Mouse (Mus musculus) stomach, embryonic 15.5 days (tissue): ENCODE data around the gene Zdhhc14. TPM values are rescaled to one million over a fixed set of nuclear protein-coding genes. Genes with fewer than 3 reads are reported as not detected.
A peak's percentile ranks its signal among the peaks of the same experiment; 100 is the strongest.

Source experiments
- ATAC-seq: fragments of 200-750 bp; cut with Nextera tagmentation; 2 replicates; pipeline ENCODE4 v1.8.0; 2017; ENCODE audit warnings: low read depth, moderate number of reproducible peaks, moderate TSS enrichment; ENCODE audit not compliant: insufficient read depth, low FRiP score
- H3K27ac ChIP-seq: fragments of 300-500 bp; sonication (generic); 2 replicates; pipeline ENCODE4 v1.5.1; 2015; ENCODE audit warnings: mild to moderate bottlenecking, inconsistent platforms
- H3K27me3 ChIP-seq: fragments of 300-500 bp; sonication (generic); replicated peaks from 2 replicates; pipeline ENCODE4 v1.6.1; 2015; ENCODE audit warnings: inconsistent platforms
- H3K36me3 ChIP-seq: fragments of 300-500 bp; sonication (generic); 2 replicates; pipeline ENCODE4 v1.6.1; 2015; ENCODE audit warnings: inconsistent platforms
- H3K4me1 ChIP-seq: fragments of 300-500 bp; sonication (generic); 2 replicates; pipeline ENCODE4 v1.6.1; 2015; ENCODE audit warnings: inconsistent platforms
- H3K4me2 ChIP-seq: fragments of 300-500 bp; sonication (generic); 2 replicates; pipeline ENCODE4 v1.6.1; 2015; ENCODE audit warnings: mild to moderate bottlenecking, inconsistent platforms
- H3K4me3 ChIP-seq: fragments of 300-500 bp; sonication (generic); replicated peaks from 2 replicates; pipeline ENCODE4 v1.5.1; 2015; ENCODE audit warnings: inconsistent platforms
- H3K9ac ChIP-seq: fragments of 300-500 bp; sonication (generic); 2 replicates; pipeline ENCODE4 v1.6.1; 2015; ENCODE audit warnings: inconsistent platforms
- H3K9me3 ChIP-seq: fragments of 300-500 bp; sonication (generic); 2 replicates; pipeline ENCODE4 v1.6.1; 2016; ENCODE audit warnings: inconsistent platforms
- WGBS: fragments of 180-500 bp; shearing (Covaris S2); methylation state at CpG from one replicate; pipeline ENCODE4 v1.1.7; 2015; 5-methylcytosine and 5-hydroxymethylcytosine counted together
- polyA plus RNA-seq: library from polyadenylated mRNA; unstranded; fragments of >200 nt; fragmentation: Nextera tagmentation; extraction: Ambion mirVana; gene quantifications from 2 replicates; pipeline ENCODE4 v1.2.1, GENCODE M21; 2015

Zdhhc14 gene
- 3.5 and 4.2 TPM in 2 replicates for polyA plus RNA-seq

DNA sequence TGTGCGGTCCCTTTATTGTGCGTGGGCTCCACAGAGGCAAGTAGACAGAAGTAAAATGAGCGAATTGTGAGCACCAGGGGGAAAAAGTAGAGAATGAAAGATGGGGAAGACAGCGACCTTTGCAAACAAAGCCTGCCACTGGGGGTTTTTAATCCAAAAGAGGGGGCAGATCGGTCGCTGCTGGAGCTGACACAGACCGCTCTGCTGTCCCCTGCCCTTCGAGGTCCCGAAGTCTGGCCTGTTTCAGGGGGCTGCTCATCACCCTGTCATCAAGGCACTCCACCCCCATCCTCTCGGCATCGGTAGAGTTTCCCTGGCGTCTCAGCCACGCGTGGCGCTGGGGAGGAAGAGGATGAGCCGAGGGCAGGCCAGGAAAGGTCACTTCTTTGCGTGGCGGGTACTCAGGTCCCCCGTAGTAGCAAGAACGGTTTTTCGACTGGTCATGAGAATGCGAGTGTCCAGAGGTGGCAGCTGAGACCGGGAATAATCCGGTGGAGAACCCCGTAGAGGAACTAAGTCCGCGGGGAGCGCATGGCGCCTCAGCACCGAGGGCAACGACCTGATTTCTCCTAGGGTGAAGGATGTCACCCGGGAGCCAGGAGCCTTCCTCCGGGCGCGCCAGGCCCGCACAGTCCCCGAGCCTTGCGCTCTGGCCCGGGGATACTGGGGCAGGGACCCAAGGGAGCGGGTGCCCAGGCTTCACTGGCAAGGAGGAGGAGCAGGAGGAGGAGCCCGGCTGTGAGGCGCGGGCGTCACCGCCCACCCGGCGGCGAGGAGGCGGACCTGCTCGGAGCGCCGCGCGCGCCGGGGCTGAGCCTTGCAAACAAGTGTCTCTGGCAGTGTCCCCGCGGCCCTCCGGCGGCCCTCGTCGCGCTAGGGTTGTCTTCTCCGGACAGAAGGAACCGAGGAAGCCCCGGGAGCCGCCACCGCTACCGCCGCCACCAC, at the start of gene Zdhhc14:
Gene Zdhhc14, plus strand, starts transcription at position 757 of the 945 bp plus-strand sequence.
- Histone ChIP-seq H3K9me3 (no peaks in the 10 kb centered on the region), H3K27me3 (peaks cover 7% of the 10 kb centered on the region; the same call in 1 of the 2 replicates), H3K27ac (peak within 1 kb of the TSS; percentile 93), H3K4me1 (peaks cover 15% of the 10 kb centered on the region), H3K36me3 (no peaks in the 10 kb centered on the region), H3K4me2 (peak within 1 kb of the TSS; percentile 100), H3K9ac (peak within 1 kb of the TSS; percentile 82), H3K4me3 (peak within 1 kb of the TSS; percentile 81)
- peak; percentile 96 for ATAC-seq
- WGBS = under 1% methylated on average over 69 of the region's 70 CpGs

- Histone ChIP-seq H3K9ac (no peak overlapping the region), H3K4me1 (peaks cover 8% of the 10 kb centered on the region), H3K9me3 (no peaks in the 10 kb centered on the region), H3K27ac (no peak overlapping the region), H3K4me2 (no peak overlapping the region), H3K4me3 (no peak overlapping the region), H3K36me3 (no peaks in the 10 kb centered on the region), H3K27me3 (no peaks in the 10 kb centered on the region)
- WGBS = 33% methylated on average over 3 of the region's 3 CpGs
- ATAC-seq = no peak
Measured at GRCm38 (mm10) chr17:5443260-5443659, 49.1 kb upstream of the Zdhhc14 start.

DNA sequence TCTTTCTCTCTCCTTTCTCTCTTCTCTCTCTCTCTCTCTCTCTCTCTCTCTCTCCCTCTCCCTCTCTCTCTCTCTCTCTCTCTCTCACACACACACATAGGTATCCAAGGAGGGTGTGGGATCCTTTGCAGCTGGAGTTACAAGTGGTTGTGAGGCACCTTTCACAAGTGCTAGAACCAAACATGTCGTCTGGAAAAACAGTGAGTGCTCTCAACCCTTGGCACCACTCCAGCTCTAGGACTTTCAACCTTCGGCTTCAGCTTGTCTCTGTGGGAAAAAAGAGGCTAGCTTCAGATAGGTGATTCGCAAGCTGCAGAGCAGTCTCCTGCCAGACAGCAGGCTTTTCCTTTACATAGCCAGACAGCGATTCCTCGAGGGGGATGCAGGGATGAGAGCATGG, 48.6 kb upstream of the Zdhhc14 start:
- H3K4me3 ChIP-seq = no peak overlapping the region
- no peak overlapping the region for H3K4me2 ChIP-seq
- 42% methylated on average over 5 of the region's 5 CpGs for WGBS
- H3K4me1 ChIP-seq = peaks cover 8% of the 10 kb centered on the region
- no peaks in the 10 kb centered on the region for H3K27me3 ChIP-seq
- H3K9ac ChIP-seq = no peak overlapping the region
- no peaks in the 10 kb centered on the region for H3K36me3 ChIP-seq
- no peak overlapping the region for H3K27ac ChIP-seq
- no peak for ATAC-seq
- H3K9me3 ChIP-seq = no peaks in the 10 kb centered on the region

- Histone ChIP-seq H3K4me2 (no peak overlapping the region), H3K4me3 (no peak overlapping the region), H3K9me3 (no peaks in the 10 kb centered on the region), H3K4me1 (no peaks in the 10 kb centered on the region), H3K27ac (no peak overlapping the region), H3K27me3 (no peaks in the 10 kb centered on the region), H3K9ac (no peak overlapping the region), H3K36me3 (no peaks in the 10 kb centered on the region)
- 71% methylated on average over 4 of the region's 4 CpGs for WGBS
- ATAC-seq = no peak
Measured at GRCm38 (mm10) chr17:5453657-5454056, 38.7 kb upstream of the Zdhhc14 start.

DNA sequence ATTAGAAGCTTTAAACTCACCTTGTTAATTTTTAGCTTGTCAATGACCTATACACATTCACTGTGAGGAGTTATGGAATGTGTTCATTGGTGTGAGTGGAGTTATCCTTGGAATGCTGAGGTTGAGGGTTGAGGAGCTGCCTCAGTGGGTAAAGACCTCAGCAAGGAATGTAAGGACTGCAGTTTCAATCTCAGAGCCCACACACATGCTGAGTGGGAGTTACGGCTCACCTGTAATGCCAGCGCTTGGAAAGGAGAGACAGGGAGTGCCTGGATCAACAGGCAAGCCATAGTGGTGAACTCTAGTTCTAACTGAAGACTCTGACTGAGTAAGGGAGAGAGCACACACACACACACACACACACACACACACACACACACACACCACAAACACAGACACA, 28.4 kb upstream of the Zdhhc14 start:
- no peak overlapping the region for H3K4me2 ChIP-seq
- no peak for ATAC-seq
- 79% methylated on average over 2 of the region's 2 CpGs for WGBS

GRCm38 (mm10) chr17:5466736-5467135, 25.6 kb upstream of the Zdhhc14 start:
- H3K9me3 ChIP-seq = no peaks in the 10 kb centered on the region
- H3K27ac ChIP-seq = no peak overlapping the region
- ATAC-seq = no peak
- no peak overlapping the region for H3K4me3 ChIP-seq
- H3K4me2 ChIP-seq = no peak overlapping the region
- H3K36me3 ChIP-seq = no peaks in the 10 kb centered on the region
- no peaks in the 10 kb centered on the region for H3K4me1 ChIP-seq
- no peak overlapping the region for H3K9ac ChIP-seq
- no peaks in the 10 kb centered on the region for H3K27me3 ChIP-seq
- 87% methylated on average over 8 of the region's 8 CpGs for WGBS

More for the DNA sequence above, 28.4 kb upstream of the Zdhhc14 start:
- Histone ChIP-seq H3K27me3 (no peaks in the 10 kb centered on the region), H3K4me1 (no peaks in the 10 kb centered on the region), H3K9ac (no peak overlapping the region), H3K36me3 (no peaks in the 10 kb centered on the region), H3K4me3 (no peak overlapping the region), H3K9me3 (no peaks in the 10 kb centered on the region), H3K27ac (no peak overlapping the region)

DNA sequence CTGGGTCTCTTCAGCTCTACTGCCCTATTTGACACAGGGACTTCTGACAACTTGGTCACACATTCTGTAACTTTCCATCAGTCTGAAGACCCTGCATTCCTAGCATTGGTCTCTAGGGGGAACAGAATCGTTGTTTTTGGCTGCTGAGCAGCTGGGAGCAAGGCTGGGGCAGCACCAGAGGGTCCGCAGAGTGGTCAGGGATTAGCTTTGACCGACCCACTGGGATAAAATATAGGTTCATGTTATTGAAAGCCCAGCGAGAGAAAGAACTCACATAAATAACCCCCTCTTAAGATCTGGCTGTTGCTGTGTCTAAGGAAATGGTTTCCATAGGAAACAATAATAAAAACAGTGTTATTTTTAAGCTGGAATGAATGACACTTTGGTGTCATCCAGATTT, 25.2 kb upstream of the Zdhhc14 start:
- H3K9ac ChIP-seq = no peak overlapping the region
- H3K27ac ChIP-seq = no peak overlapping the region
- WGBS = 27% methylated on average over 4 of the region's 4 CpGs
- no peak overlapping the region for H3K4me3 ChIP-seq
- no peaks in the 10 kb centered on the region for H3K27me3 ChIP-seq
- H3K4me1 ChIP-seq = no peaks in the 10 kb centered on the region
- no peak for ATAC-seq
- H3K9me3 ChIP-seq = no peaks in the 10 kb centered on the region
- no peak overlapping the region for H3K4me2 ChIP-seq
- no peaks in the 10 kb centered on the region for H3K36me3 ChIP-seq

DNA sequence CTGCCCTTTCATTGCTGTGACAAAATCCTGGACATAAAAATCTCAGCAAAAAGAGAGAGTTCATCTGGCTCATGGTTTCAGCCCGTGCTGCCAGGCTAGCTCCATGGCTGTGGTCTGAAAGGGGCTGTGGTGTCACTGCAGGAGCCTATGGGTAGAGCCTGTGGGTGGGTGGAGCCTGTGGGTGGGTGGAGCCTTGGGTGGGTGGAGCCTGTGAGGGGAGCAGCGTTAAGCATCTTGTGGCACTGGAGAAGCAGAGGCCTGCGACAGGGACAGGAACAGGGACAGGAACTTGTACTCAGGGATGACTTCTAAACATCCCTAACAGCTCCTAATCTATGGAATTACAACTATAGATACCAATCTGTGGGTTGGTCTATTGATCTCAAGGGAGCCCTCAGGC, 20.1 kb upstream of the Zdhhc14 start:
- H3K4me3 ChIP-seq = no peak overlapping the region

GRCm38 (mm10) chr17:5475960-5476725, 16.2 kb upstream of the Zdhhc14 start:
- no peak for ATAC-seq
- H3K4me2 ChIP-seq = no peak overlapping the region
- WGBS = 54% methylated on average over 14 of the region's 14 CpGs
- no peak overlapping the region for H3K27ac ChIP-seq
- no peak overlapping the region for H3K4me3 ChIP-seq
- no peak overlapping the region for H3K9ac ChIP-seq
- H3K4me1 ChIP-seq = no peaks in the 10 kb centered on the region
- no peaks in the 10 kb centered on the region for H3K9me3 ChIP-seq
- H3K36me3 ChIP-seq = no peaks in the 10 kb centered on the region
- H3K27me3 ChIP-seq = no peaks in the 10 kb centered on the region

More for the DNA sequence above, 20.1 kb upstream of the Zdhhc14 start:
- Histone ChIP-seq H3K27me3 (no peaks in the 10 kb centered on the region), H3K4me2 (no peak overlapping the region), H3K9ac (no peak overlapping the region), H3K4me1 (no peaks in the 10 kb centered on the region), H3K27ac (no peak overlapping the region), H3K9me3 (no peaks in the 10 kb centered on the region), H3K36me3 (no peaks in the 10 kb centered on the region)
- no peak for ATAC-seq
- 53% methylated on average over 3 of the region's 3 CpGs for WGBS

DNA sequence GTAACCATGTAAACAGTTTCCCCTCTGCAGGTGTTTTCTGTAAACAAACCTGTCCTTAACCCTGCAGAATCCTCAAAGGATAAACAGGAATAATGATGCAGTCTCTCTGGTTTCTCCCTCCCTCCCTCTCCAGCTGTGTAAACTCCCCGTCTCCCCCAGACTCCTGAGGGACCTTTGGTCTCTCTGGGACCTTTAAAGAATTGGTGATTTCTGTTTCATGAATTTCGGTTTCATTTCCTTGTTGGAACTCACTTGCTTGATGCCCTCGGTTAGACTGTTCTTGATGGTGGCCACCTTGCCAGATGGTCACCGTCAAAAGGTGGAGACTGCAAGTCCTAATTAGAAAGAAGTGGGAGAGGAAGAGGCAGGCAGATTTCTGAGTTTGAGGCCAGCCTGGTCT, 8.9 kb upstream of the Zdhhc14 start:
- H3K36me3 ChIP-seq = no peaks in the 10 kb centered on the region
- no peak overlapping the region for H3K27ac ChIP-seq
- H3K4me1 ChIP-seq = peaks cover 5% of the 10 kb centered on the region
- H3K4me3 ChIP-seq = no peak overlapping the region
- WGBS = 35% methylated on average over 4 of the region's 4 CpGs
- no peaks in the 10 kb centered on the region for H3K27me3 ChIP-seq
- no peaks in the 10 kb centered on the region for H3K9me3 ChIP-seq
- no peak overlapping the region for H3K9ac ChIP-seq
- no peak for ATAC-seq
- H3K4me2 ChIP-seq = no peak overlapping the region

DNA sequence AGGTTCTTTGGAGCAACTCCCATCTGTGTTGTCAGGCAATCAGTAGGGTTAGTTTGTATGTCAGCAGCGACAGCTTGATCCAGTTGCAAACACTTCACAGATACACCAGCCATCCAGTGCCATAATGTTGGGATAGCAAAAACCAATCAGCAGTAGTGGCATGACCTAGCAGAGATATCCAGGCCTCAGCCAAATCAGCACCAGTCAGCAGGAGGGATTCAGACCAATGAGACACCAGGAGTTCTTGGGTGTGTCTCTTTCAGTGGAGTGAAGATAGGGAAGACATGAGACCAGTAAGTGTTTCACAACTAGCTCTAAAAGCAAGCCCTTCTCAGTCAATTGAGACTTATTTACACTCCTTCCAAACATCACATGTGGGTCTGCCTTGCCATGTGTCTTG, 7.7 kb upstream of the Zdhhc14 start:
- peak; percentile 58; the same call in 1 of the 2 replicates for ATAC-seq
- Histone ChIP-seq H3K4me3 (no peak overlapping the region), H3K27me3 (no peaks in the 10 kb centered on the region), H3K4me2 (no peak overlapping the region), H3K9ac (no peak overlapping the region), H3K27ac (no peak overlapping the region), H3K36me3 (no peaks in the 10 kb centered on the region), H3K4me1 (peaks cover 6% of the 10 kb centered on the region), H3K9me3 (no peaks in the 10 kb centered on the region)
- WGBS = 92% methylated on average over 1 of the region's 1 CpGs

DNA sequence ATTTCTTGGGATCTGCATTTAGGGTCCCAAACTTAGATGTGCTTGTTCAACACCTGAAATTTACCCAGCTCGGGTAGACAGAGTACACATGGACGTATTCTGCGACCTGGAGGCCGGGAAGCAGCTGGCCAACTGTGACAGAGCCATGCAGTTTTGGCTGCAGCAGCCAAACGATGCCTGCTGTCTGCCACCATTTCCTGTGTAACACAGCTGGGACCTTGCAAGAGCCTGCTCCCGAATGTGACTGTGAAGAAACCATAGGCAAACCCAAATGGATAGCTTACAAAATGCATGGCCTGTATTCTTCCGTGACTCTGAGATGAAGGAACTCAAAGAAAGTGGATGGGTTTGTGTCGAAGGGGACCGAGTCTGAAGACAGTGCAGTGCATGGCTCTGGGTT, 4.2 kb upstream of the Zdhhc14 start:
- H3K9ac ChIP-seq = no peak overlapping the region
- H3K4me1 ChIP-seq = peaks cover 6% of the 10 kb centered on the region
- WGBS = 43% methylated on average over 9 of the region's 9 CpGs
- no peaks in the 10 kb centered on the region for H3K36me3 ChIP-seq
- no peaks in the 10 kb centered on the region for H3K9me3 ChIP-seq
- no peak overlapping the region for H3K4me3 ChIP-seq
- H3K27ac ChIP-seq = 0 out of 2 replicates have a peak overlapping the region, but pooled peaks have one; percentile 35
- no peaks in the 10 kb centered on the region for H3K27me3 ChIP-seq
- ATAC-seq = no peak
- peak overlapping the region; percentile 16; the same call in 1 of the 2 replicates for H3K4me2 ChIP-seq
